Mouse (Mus musculus) right cerebral cortex, postnatal 36 days (tissue): ENCODE results near the gene Fam222b.
"Not testable (repeated sequence)": the region's sequence is repeated elsewhere in the genome, so short reads cannot be mapped to it uniquely, and the experiment has no call there.

Experiments
- DNase-seq, 2 experiments: peaks; one replicate each; pipeline ENCODE4 v3.0.0; 2022; ENCODE audit warnings: low spot score in 2 of 2, mixed read lengths in 1 of 2

Fam222b gene

GRCm38 (mm10) chr11:78135314-78135713 lies 40.9 kb downstream of the Fam222b start:
- not testable (repeated sequence) for DNase-seq

DNA sequence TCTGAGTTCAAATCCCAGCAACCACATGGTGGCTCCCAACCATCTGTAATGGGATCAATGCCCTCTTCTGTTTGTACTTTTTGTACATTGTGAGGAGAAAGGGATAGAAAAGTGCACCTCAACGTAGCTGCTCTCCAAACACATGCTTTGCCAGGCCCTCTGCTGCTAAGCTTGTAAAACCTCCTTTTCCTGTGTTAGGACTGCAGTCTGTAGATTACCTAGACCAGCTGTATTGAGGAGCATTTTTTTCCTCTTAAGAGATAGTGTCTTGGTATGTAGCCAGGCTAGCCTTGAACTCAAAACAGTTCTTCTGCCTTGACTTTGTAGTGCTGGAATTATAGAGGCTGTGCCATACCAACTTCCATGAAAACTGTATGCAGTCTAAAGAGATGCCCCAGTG lies 41.7 kb downstream of the Fam222b start:
- DNase-seq: no peak

- no peak for DNase-seq
Observed at GRCm38 (mm10) chr11:78137584-78137983, 43.1 kb downstream of the Fam222b start.

DNA sequence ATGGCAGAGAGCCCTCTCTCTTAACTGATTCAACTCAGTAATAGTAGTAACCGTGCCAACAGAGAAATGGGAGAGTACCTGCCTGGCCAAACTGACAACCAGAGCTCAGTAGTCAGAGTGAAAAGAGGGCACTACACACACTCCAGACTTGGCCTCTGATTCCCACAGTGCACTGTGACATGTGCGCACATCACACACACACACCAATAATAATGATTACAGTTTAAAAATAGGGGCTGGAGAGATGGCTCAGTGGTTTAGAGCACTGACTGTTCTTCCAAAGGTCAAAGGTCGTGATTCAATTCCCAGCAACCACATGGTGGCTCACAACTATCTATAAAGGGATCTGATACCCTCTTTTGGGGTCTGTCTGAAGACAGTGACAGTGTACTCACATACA lies 43.6 kb downstream of the Fam222b start:
- no peak for DNase-seq

GRCm38 (mm10) chr11:78140665-78141064 lies 46.2 kb downstream of the Fam222b start:
- DNase-seq: no peak

DNA sequence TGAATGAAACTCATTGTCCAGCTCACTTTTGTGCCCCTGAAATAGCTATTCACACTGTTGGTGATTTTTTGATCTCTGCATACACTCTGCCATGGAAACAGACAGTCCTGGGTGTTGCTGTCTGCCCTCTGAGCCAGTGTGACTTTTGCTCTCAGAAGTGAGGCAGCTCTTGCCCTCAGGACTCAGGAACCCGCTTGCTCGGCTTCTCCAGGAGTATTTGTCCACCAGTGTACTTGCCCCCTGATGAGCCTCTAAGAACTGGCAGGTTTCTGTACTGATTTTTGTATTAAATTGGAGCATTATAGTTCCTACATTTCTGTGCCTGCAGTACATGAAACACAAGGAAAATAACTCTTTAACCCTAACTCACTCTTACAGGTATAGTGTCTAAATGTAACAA lies 49.1 kb downstream of the Fam222b start:
- no peak for DNase-seq

- no peak for DNase-seq
Observed at GRCm38 (mm10) chr11:78146168-78146567, 51.7 kb downstream of the Fam222b start.

GRCm38 (mm10) chr11:78146707-78147543 lies 52.5 kb downstream of the Fam222b start:
- no peak for DNase-seq

DNA sequence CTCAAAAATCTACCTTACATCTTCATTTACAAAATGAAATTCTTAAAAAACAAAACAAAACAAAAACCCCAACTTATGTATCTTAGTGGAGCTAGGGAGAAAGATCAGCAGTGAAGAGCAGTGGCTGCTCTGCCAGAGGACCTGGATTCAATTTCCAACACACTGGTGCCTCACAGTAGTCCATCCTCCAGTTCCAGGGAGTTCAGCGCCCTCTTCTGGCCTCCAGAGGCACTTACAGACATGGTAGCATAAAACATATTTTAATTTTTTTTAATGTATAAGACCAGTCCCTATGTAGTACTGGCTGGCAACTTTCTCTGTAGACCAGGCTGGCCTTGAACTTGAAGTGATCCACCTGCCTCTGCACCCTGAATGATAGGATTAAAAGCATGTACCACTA lies 56.7 kb downstream of the Fam222b start:
- DNase-seq: no peak

DNA sequence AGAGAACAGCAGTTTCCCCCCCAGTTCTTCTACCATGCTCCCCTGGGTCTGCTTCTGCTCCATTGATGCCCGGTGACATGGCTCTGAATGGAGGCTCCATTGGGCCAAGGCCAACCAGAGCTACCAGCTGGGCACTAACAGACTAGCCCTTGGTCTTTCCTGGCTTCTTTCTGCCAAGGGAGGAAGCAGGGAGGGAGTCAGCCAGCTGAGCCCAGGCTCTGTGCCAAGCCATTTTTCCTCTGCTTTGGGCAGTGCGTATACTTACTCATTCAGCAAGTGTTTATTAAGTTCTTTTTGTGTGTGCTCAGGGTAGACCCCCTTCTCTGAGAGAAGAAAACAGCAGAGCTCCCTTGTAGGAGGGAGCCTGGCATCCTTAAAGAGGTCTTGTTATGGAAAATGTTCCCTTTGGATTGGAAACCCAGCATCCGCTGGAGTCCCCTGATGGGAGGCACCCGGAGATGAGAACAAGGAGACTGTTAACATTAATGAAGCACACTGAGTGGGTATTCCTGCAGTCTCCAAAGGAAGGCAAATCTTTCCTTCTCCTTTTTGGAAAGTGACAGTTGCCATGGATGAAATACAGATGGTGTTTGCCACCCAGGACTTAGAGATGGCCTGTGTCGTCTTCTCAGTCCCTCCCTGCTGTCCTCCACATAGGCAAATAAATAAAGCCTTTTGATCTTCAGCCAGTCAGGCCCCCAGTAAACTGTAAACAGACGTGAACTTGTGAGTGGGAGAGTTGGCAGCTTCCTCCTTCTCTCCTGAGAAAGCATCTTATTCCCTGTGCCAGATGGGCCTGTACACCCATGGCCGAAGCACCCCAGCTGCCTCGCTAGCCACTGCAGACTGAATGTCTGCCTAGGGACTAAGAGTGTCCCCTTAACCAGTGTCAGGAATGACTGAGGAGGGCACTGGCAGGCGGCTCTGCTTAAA lies 58.1 kb downstream of the Fam222b start:
- peak; percentile 75 to 82 for DNase-seq

DNA sequence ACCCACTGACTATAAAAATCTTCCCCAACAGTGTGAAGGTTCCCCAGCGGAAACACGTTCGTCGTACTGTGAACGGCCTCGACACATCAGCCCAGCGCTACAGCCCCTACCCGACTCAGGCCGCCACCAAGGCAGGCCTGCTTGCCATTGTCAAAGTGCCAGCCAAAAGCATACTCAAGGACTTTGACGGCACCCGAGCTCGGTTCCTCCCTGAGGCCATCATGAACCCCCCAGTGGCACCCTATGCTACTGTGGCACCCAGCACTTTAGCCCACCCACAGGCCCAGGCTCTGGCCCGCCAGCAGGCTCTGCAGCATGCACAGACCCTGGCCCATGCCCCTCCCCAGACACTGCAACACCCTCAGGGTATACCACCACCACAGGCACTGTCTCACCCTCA lies 59.3 kb downstream of the Fam222b start:
- DNase-seq: no peak

DNA sequence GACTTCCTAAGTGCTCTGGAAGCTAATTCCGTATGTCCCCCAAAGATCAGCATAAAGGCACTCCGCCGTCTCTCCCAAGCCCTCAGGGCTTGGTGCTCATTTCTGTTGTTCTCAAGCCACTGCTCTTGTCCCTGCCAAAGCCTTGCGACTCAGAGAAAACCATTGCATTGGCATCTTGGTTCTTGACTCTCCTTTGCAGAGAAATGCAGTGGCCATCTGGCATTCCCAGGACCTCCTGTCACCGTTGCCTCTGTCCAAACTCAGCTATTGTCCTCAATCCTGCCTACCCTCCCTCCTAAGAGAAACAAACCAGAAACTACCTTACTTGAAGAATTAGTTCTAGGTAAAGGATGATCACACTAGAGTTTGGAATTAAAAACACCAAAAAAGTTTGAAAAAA lies 61.2 kb downstream of the Fam222b start:
- DNase-seq: no peak

- no peak for DNase-seq
Observed at GRCm38 (mm10) chr11:78156156-78156699, 61.8 kb downstream of the Fam222b start.

- no peak for DNase-seq
Observed at GRCm38 (mm10) chr11:78159096-78159495, 64.6 kb downstream of the Fam222b start.

- DNase-seq: no peak
Observed at GRCm38 (mm10) chr11:78159557-78159956, 65.1 kb downstream of the Fam222b start.

- DNase-seq: no peak
Observed at GRCm38 (mm10) chr11:78160171-78160570, 65.7 kb downstream of the Fam222b start.

- DNase-seq: no peak
Observed at GRCm38 (mm10) chr11:78160675-78161074, 66.2 kb downstream of the Fam222b start.

DNA sequence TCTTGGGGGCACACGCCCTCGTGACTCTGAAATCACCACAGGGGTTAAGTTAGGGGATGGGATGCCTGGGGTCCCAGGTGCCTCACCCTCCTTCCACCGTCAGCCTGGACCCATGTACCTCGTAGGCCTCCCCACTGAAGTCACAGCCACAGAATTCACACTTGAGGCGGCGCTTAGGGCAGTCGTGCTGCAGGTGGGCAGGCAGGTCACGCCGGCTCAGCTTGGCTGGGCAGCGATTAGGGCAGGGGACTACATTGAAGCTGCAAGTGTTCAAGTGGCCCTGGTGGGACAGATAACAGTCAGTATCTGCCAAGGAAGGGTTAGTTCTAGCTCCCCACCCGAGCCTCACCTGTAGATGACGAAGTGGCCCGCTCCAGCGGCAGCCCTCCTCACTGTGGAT lies 66.7 kb downstream of the Fam222b start:
- DNase-seq: no peak

GRCm38 (mm10) chr11:78161968-78162367 lies 67.5 kb downstream of the Fam222b start:
- DNase-seq: no peak

DNA sequence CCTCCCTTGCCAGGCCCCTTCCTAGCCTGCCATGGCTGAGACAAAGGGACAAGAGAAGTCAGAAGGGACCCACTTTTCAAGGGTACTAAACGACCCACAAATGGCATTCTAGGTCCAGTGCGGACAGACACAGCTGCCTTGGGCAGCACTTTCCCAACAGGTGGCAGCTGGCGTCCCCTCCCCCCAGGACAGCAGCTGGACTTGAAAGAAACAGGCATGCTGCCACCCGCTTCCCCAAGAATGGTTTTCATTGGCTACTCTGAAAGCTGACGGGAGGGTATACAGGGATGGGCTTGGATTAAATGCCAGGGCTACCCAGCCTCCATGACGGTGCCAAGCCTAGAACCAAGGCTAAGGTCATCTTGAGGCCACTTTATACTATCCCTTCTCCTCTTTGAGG lies 68.0 kb downstream of the Fam222b start:
- no peak for DNase-seq

DNA sequence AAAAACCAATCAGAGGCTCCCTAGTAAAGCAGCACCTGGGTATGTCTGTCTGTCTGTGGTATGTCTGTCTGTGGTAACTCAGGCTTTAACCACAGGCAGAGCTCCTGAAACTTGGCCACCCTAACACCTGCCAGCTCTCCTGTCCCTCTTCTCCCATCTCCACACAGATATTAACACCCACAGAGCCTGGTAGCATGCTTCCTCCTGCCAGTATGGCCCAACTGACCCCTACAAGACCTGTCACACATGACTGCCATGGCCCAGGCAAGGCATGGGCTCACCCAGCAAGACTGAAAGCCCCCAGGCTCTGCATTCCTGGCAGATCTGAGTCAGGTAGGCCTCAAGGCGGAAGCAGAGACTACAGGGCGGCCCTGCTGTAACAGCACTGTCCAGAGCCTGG lies 68.6 kb downstream of the Fam222b start:
- no peak for DNase-seq
